Mouse (Mus musculus): ENCODE measurements at regions not wholly inside any gene's neighbourhood (a gene's known extent, or its start where the extent isn't known, plus 50 kb on each side); places are given as distances from the start of the nearest gene placed in this dataset.

DNA sequence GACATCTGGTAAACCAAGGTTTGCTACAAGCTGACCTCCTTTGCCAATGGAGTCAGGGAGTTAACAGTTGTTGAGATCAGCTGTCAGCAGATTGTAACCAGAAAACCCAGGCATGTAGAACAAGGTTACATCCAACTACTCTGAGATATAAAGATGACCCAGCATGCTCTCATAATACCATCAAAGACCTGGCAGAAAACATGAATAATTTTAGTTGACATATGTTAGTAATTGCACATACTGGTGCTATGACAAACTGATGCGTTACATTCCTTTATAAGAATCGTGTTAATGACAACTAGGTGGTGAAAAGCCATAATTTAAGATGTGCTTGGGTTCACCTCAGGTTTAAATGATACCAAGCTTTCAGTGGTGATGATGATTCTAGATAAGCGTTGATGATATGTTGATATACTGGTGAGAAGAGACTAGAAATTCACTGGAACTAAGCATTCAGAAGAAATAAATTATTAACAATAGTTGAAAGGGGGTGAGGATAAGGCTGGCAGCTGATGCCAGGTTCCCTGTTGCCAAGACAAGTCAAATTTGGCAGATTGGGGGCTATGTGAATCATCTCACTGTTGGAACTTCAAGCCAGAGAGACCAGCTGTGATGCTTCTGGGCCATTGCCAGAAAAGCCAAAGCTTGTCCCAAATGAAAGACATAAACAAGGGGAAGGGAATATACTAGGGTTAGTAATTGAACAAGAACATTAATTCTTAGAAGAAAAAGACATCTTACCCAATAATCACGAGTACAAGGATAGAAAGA, 437.7 kb upstream of the Gm21961 start:
- TF ChIP-seq POLR2A (IDR thresholded peaks at IDR 0.05; ENCODE audit: control insufficient read depth, extremely low read depth, insufficient read depth, low read length, poor library complexity) (no peak), CTCF (IDR thresholded peaks at IDR 0.05; ENCODE audit: borderline replicate concordance, control insufficient read depth, extremely low read depth, insufficient read depth, low read length, poor library complexity) (no peak)
